Mouse (Mus musculus): Measurements from ENCODE around the gene Ttll13.

- no peak for TF ChIP-seq POLR2A (IDR thresholded peaks at IDR 0.05; ENCODE audit: borderline replicate concordance, extremely low read depth, low read depth, low read length)
- TF ChIP-seq CTCF (IDR thresholded peaks at IDR 0.05; ENCODE audit: insufficient read depth, low read length) = no peak
Observed at GRCm38 (mm10) chr7:80285725-80286124, 39.5 kb downstream of the Ttll13 start.

Measured in lung, adult 2 months (tissue).